Mouse (Mus musculus) myocyte (in vitro differentiated cells): ENCODE measurements around the gene Scg5. TPM values are rescaled to one million over a fixed set of nuclear protein-coding genes. Genes with fewer than 3 reads are reported as not detected.

Source experiments
- H3K27me3 ChIP-seq: one replicate; pipeline ENCODE4 v1.6.1; 2011; ENCODE audit not compliant: control insufficient read depth, insufficient read depth, insufficient read length
- H3K36me3 ChIP-seq: one replicate; pipeline ENCODE4 v1.6.1; 2011; ENCODE audit not compliant: control insufficient read depth, insufficient read depth
- H3K4me2 ChIP-seq: one replicate; pipeline ENCODE4 v1.6.1; 2011; ENCODE audit warnings: low read depth, control low read depth
- H3K4me3 ChIP-seq: one replicate; pipeline ENCODE4 v1.5.1; 2011; ENCODE audit warnings: mild to moderate bottlenecking, control low read depth, moderate library complexity
- H3K79me2 ChIP-seq: one replicate; pipeline ENCODE4 v1.6.1; 2011; ENCODE audit not compliant: control insufficient read depth, insufficient read depth
- H3ac ChIP-seq: one replicate; pipeline ENCODE4 v1.6.1; 2011; ENCODE audit not compliant: control insufficient read depth, insufficient read length
- CEBPB ChIP-seq: IDR thresholded peaks from 2 replicates; pipeline ENCODE4 v1.6.1; 2011; ENCODE audit warnings: mild to moderate bottlenecking, moderate library complexity; ENCODE audit not compliant: poor library complexity, insufficient read depth, severe bottlenecking
- E2F4 ChIP-seq: IDR thresholded peaks from one replicate; pipeline ENCODE4 v1.6.1; 2011; ENCODE audit warnings: mild to moderate bottlenecking, control low read depth, moderate library complexity; ENCODE audit not compliant: insufficient read depth
- MAX ChIP-seq: IDR thresholded peaks from one replicate; pipeline ENCODE4 v1.6.1; 2011; ENCODE audit warnings: low read depth, mild to moderate bottlenecking, control low read depth
- MYOD1 ChIP-seq, 3 experiments: IDR thresholded peaks; one replicate each; pipeline ENCODE4 v1.6.1; 2011; ENCODE audit warnings: control low read depth in 2 of 3, low read depth in 2 of 3, mild to moderate bottlenecking in 2 of 3, moderate library complexity in 1 of 3; ENCODE audit not compliant: insufficient read length in 2 of 3, control insufficient read depth in 1 of 3
- MYOG ChIP-seq, 3 experiments: IDR thresholded peaks; one replicate each; pipeline ENCODE4 v1.6.1; 2011; ENCODE audit warnings: control low read depth in 2 of 3, low read depth in 2 of 3, mild to moderate bottlenecking in 2 of 3; ENCODE audit not compliant: insufficient read length in 2 of 3, control insufficient read depth in 1 of 3, insufficient read depth in 1 of 3
- POLR2A ChIP-seq: IDR thresholded peaks from one replicate; pipeline ENCODE4 v1.6.1; 2011; ENCODE audit warnings: low read depth, mild to moderate bottlenecking, control low read depth, moderate library complexity; ENCODE audit not compliant: insufficient read length
- POLR2AphosphoS2 ChIP-seq: IDR thresholded peaks from one replicate; pipeline ENCODE4 v1.6.1; 2011; ENCODE audit warnings: low read depth, control low read depth; ENCODE audit not compliant: insufficient read length
- REST ChIP-seq: IDR thresholded peaks from one replicate; pipeline ENCODE4 v1.6.1; 2011; ENCODE audit warnings: mild to moderate bottlenecking, control low read depth, moderate library complexity; ENCODE audit not compliant: insufficient read depth, insufficient read length
- SRF ChIP-seq: IDR thresholded peaks from one replicate; pipeline ENCODE4 v1.6.1; 2011; ENCODE audit warnings: low read depth; ENCODE audit not compliant: control insufficient read depth, insufficient read length
- TCF12 ChIP-seq: IDR thresholded peaks from one replicate; pipeline ENCODE4 v1.6.1; 2011; ENCODE audit warnings: mild to moderate bottlenecking, control low read depth; ENCODE audit not compliant: poor library complexity, insufficient read depth, severe bottlenecking
- TCF3 ChIP-seq: IDR thresholded peaks from one replicate; pipeline ENCODE4 v1.6.1; 2011; ENCODE audit warnings: low read depth, control low read depth; ENCODE audit not compliant: insufficient read length
- USF1 ChIP-seq: IDR thresholded peaks from one replicate; pipeline ENCODE4 v1.6.1; 2011; ENCODE audit warnings: low read depth, mild to moderate bottlenecking, control low read depth, moderate library complexity
- polyA plus RNA-seq: library from polyadenylated mRNA; unstranded; fragments of >200 nt; fragmentation: generic; extraction: Trizol; gene quantifications from one replicate; pipeline ENCODE4 v1.2.1, GENCODE M21; 2012; ENCODE audit warnings: missing spikeins

The Scg5 gene
- polyA plus RNA-seq: 0.08 TPM

GRCm38 (mm10) chr2:113828943-113829882 is at the start of gene Scg5:
TSS of gene Scg5 (minus strand) at chr2:113829121.
- TF ChIP-seq REST (peak; percentile 45), SRF (no peak), MYOD1 (IDR thresholded peaks at IDR 0.05; ENCODE audit: control insufficient read depth in 1 of 3, insufficient read length in 2 of 3, low read depth in 2 of 3) (peak in 1 of 3 experiments; percentile 49), MYOG (IDR thresholded peaks at IDR 0.05; ENCODE audit: control insufficient read depth in 1 of 3, insufficient read depth in 1 of 3, insufficient read length in 2 of 3, low read depth in 2 of 3) (peak in 2 of 3 experiments; percentile 34 to 69), USF1 (no peak), POLR2AphosphoS2 (peak; percentile 45)
- Histone ChIP-seq H3K4me2 (no peak within 1 kb of the TSS), H3K79me2 (no peaks in the 10 kb centered on the region), H3K4me3 (no peak within 1 kb of the TSS), H3K36me3 (peaks cover 30% of the 10 kb centered on the region), H3ac (no peak within 1 kb of the TSS), H3K27me3 (no peaks in the 10 kb centered on the region)

GRCm38 (mm10) chr2:113870115-113870514 is 41.2 kb upstream of the Scg5 start:
- H3K4me2 ChIP-seq: no peak overlapping the region
- H3ac ChIP-seq: no peak overlapping the region
- TF ChIP-seq TCF12 (no peak), MYOD1 (IDR thresholded peaks at IDR 0.05; ENCODE audit: control insufficient read depth in 1 of 3, insufficient read length in 2 of 3, low read depth in 2 of 3) (no peak), REST (no peak), USF1 (no peak), POLR2AphosphoS2 (no peak), SRF (no peak), TCF3 (no peak), MAX (no peak), POLR2A (no peak), CEBPB (no peak), E2F4 (no peak), MYOG (IDR thresholded peaks at IDR 0.05; ENCODE audit: control insufficient read depth in 1 of 3, insufficient read depth in 1 of 3, insufficient read length in 2 of 3, low read depth in 2 of 3) (no peak)

GRCm38 (mm10) chr2:113868404-113868803 is 39.5 kb upstream of the Scg5 start:
- Histone ChIP-seq H3K79me2 (no peaks in the 10 kb centered on the region), H3ac (no peak overlapping the region), H3K4me3 (no peak overlapping the region), H3K27me3 (peaks cover 4% of the 10 kb centered on the region), H3K36me3 (no peaks in the 10 kb centered on the region), H3K4me2 (no peak overlapping the region)
- TF ChIP-seq TCF12 (no peak), SRF (no peak), TCF3 (no peak), POLR2A (no peak), REST (no peak), MYOG (IDR thresholded peaks at IDR 0.05; ENCODE audit: control insufficient read depth in 1 of 3, insufficient read depth in 1 of 3, insufficient read length in 2 of 3, low read depth in 2 of 3) (no peak), USF1 (no peak), CEBPB (no peak), POLR2AphosphoS2 (no peak), E2F4 (no peak), MAX (no peak), MYOD1 (IDR thresholded peaks at IDR 0.05; ENCODE audit: control insufficient read depth in 1 of 3, insufficient read length in 2 of 3, low read depth in 2 of 3) (no peak)

More at GRCm38 (mm10) chr2:113870115-113870514, 41.2 kb upstream of the Scg5 start:
- H3K27me3 ChIP-seq: peaks cover 4% of the 10 kb centered on the region
- H3K79me2 ChIP-seq: no peaks in the 10 kb centered on the region
- H3K4me3 ChIP-seq: no peak overlapping the region
- H3K36me3 ChIP-seq: no peaks in the 10 kb centered on the region

GRCm38 (mm10) chr2:113866155-113866554 is 37.2 kb upstream of the Scg5 start:
- H3K27me3 ChIP-seq: peaks cover 4% of the 10 kb centered on the region
- H3K4me2 ChIP-seq: no peak overlapping the region
- H3K36me3 ChIP-seq: no peaks in the 10 kb centered on the region
- TF ChIP-seq TCF3 (no peak), POLR2A (no peak), SRF (no peak), USF1 (no peak), MAX (no peak), TCF12 (no peak), POLR2AphosphoS2 (no peak)
- H3K79me2 ChIP-seq: no peaks in the 10 kb centered on the region
- no peak overlapping the region for H3K4me3 ChIP-seq
- no peak overlapping the region for H3ac ChIP-seq
